Mouse (Mus musculus) lung, adult 18-20 months (tissue): Measurements from ENCODE around the gene Csrp3.
A peak's percentile ranks its signal among the peaks of the same experiment; 100 is the strongest.

Experiments used
- DNase-seq, 2 experiments: peaks; one replicate each; pipeline ENCODE4 v3.0.0; 2022; ENCODE audit warnings: mixed read lengths in 2 of 2

The Csrp3 gene

GRCm38 (mm10) chr7:48847820-48848650 is at the start of gene Csrp3:
Csrp3 (minus strand) TSS chr7:48848033.
- DNase-seq, result no peak

GRCm38 (mm10) chr7:48896051-48896450 is 48.2 kb upstream of the Csrp3 start:
- no peak for DNase-seq

DNA sequence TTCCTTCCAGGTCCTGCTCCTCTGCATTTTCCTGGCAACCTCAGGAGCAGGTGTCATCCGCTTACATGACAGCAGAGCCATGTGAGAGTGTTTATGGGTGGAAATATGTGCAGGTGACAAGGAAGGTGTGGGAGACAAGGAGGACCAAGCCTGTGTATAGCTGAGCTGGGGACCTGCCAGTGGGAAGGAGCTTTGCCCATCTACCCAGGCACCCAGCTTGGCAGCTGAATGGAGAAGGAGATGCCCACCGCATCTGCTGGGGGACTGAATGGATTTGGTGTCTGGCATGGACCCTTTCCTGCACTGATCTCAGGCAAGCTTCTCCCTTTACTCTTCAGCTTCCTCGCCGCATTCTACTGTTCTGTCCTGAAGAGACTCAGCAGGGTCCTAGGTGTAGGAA is 47.6 kb upstream of the Csrp3 start:
- DNase-seq, result no peak

GRCm38 (mm10) chr7:48894763-48895162 is 46.9 kb upstream of the Csrp3 start:
- DNase-seq, result no peak

GRCm38 (mm10) chr7:48894152-48894551 is 46.3 kb upstream of the Csrp3 start:
- peak; percentile 46 to 58 for DNase-seq

- DNase-seq, result no peak
Measured at GRCm38 (mm10) chr7:48893093-48893492, 45.3 kb upstream of the Csrp3 start.

DNA sequence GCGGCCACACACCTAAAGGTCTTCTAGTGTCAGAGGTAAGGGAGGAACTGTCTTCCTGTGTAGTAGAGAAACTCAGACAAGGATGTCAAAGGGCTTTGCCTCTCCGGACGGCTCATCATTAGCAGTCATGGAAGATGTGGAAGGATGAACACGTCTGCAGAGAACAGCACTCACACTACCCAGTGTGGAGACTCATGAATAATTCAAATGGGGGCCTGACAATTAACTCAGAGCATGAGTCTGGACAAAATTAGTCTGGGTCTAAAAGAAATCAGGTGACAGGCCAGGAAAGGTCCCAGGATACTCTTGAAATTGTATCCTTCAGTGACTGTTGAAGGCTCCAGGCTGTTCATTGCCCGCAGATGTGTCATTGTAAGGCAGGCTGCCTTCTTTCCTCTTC is 43.2 kb upstream of the Csrp3 start:
- no peak for DNase-seq

- DNase-seq, result no peak
Measured at GRCm38 (mm10) chr7:48888751-48889150, 40.9 kb upstream of the Csrp3 start.

DNA sequence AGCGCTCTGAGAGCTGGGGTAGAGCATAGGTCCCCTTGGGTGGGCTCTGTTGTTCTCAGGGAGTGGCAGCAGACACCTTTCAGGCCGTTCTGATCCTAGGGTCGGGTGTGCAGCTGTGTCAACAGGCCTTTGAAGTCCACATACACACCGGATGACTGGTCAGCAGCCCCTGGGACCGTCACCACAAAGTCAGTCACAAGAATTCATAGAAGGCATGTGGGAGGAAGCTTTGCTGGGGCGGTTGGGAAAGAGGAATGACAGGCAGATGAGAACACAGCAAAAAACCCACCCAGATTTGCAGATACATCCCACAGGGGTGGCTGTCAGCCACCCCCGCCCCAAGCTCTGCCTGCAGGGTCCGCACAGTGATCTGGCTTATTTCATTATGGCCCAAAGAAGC is 40.1 kb upstream of the Csrp3 start:
- DNase-seq, result no peak

GRCm38 (mm10) chr7:48884266-48884611 is 36.4 kb upstream of the Csrp3 start:
- no peak for DNase-seq

GRCm38 (mm10) chr7:48883525-48884265 is 35.9 kb upstream of the Csrp3 start:
- DNase-seq, result no peak

- peak; percentile 38 to 41 for DNase-seq
Measured at GRCm38 (mm10) chr7:48881971-48882609, 34.3 kb upstream of the Csrp3 start.

GRCm38 (mm10) chr7:48881486-48881885 is 33.7 kb upstream of the Csrp3 start, which contains the start of gene E2f8:
E2f8 (minus strand) TSS chr7:48881596.
- peak; percentile 54 to 60 for DNase-seq

- DNase-seq, result peak; percentile 95 to 96
Measured at GRCm38 (mm10) chr7:48880591-48881481, 33.0 kb upstream of the Csrp3 start.

DNA sequence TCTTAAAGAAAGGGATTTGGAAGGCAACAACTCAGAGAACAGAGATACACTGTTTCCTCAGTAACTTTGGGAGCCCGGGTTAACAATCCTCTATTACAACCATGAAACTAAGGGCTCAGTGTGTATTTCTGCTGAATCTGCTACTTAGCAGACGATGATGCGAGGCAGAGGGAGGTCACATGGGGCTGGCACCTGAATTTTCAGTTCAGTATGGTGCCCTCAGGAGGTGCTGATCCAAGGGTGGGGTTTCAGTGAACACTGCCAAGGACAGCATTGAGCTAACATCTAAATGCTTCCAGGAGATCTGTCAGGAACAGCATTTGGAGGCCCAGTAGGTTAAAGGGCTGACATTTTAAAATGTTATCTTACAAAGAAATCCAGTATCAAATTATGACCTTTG is 31.7 kb upstream of the Csrp3 start:
- DNase-seq, result no peak

DNA sequence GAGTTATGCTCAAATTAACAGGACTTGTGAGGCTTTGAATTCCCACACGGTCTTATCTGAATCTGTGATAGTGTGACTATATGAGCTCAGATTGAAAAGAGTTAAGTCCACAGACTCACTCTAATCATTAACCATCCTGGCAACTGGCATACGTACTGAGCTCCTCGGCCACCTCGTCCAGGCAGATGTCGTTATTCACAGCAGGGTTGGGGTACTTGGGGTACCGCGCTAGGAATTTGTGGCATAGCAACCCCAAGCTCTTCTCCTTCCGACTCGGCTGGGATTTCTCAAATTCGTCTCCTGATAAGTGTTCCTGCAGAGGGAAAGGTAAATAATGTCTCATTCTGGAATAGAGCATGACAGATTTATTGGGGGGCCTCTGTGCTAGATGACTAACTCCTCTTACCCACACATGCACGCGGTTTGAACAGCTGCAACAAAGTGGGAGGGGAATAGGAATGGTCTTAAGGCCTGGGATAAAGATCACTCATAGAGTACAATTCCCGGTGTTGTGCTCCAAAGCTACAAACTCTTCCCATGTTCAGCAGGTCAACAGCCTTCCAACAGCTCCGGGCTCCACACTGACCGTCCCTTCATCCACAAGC is 30.1 kb upstream of the Csrp3 start:
- no peak for DNase-seq

- peak in 1 of 2 experiments; percentile 44 for DNase-seq
Measured at GRCm38 (mm10) chr7:48876526-48876925, 28.7 kb upstream of the Csrp3 start.

DNA sequence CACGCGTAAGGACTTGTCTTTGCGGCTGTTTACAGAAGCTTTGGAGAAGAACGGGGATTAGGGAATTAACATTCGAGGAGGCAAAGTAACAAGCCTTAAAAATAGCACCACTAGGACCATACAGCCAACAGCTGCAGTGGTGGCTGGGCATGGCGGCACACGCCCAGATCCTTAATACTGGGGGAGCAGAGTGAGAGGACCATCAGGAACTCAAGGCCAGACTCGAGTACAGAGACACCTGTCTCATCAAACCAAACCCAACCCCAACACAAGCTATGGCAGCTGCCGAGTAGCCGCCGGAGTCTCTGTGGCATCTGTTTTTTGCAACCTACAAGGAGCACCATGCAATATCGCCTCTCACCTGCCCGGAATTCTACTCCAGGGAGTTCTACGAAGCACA is 27.3 kb upstream of the Csrp3 start:
- no peak for DNase-seq

DNA sequence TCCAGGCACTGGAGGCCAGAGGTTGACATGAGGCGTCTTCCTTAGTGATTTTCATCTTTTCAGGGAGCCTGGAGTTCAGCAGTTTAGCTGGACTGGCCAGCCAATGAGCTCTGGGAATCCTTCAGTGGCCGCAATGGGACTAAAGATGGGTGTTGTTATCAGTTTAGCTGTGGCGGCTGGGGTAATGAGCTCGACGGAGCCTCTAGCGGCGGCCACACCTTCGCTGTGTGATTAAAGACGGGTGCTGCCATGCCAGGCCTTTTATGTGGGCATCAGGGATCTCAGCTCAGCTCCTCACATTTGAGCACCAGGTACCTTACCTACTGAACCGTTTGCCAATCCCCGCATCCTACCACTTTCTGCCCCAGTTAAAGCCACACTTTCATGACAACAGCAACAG is 23.5 kb upstream of the Csrp3 start:
- no peak for DNase-seq

- no peak for DNase-seq
Measured at GRCm38 (mm10) chr7:48870579-48871180, 22.8 kb upstream of the Csrp3 start.

DNA sequence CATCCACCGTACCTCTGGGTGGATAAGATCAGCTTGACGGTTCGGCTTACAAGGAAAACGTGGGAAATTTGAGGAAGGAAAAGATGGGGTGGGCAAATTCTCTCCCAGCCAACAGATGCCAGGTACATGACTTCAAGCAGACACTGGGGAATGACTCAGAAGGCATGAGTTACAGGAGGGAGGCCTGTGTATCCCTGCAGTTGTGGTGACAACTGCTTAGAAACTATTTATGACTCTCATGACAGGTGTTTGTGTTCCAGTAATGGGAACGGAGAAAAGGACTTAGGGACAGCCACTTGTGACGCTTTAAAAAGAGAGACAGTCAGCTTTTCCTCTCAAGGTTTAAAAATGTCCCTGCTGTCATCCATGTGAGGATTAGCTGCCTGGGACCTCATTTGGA is 22.3 kb upstream of the Csrp3 start:
- DNase-seq, result no peak

DNA sequence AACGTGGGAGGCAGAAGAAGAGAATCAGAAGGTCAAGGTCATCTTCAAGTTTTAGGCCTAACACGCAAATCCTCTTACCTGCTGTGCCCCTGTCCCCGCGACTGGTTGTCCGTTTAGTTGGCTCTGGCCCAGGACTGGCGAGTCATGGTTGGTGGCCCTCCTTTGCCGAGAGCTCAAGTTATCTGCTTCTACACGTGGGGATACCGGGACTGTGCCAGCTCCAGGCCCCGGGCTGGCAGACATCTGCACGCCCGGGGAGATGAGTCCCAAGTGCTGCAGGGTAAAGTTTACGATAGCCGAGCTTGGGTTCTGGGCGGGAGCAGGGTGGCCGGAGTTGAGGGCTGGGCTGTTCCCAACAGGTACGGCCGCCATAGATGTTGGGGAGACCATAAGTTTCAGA is 19.7 kb upstream of the Csrp3 start:
- DNase-seq, result no peak
